Mouse (Mus musculus) liver (tissue): ENCODE measurements around the gene Tpx2.

ENCODE experiments used
- DNase-seq: peaks from one replicate; pipeline ENCODE4 v3.0.0-alpha.2; 2020; ENCODE audit warnings: mixed read lengths

Tpx2 gene

GRCm38 (mm10) chr2:152821023-152821422 lies 26.7 kb upstream of the Tpx2 start:
- DNase-seq = no peak

- no peak for DNase-seq
Measured at GRCm38 (mm10) chr2:152821566-152821965, 26.2 kb upstream of the Tpx2 start.

DNA sequence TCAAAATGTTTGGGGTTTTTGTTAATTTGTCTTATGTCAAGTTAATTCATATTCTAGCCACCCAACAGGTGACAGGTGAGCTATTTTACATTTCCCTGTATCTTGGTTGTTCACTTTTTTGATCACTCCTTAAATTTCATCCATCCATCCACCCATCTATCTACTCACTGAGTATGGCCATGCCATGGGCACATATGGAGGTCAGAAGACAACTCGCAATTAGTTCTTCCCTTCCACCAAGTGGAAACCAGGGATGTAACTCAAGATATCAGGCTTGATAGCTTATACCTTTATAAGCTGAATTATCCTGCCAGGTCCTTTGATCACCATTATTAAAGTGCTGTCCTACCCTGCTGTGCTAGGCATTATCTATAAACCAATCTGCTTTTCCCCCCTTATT lies 24.0 kb upstream of the Tpx2 start:
- no peak for DNase-seq

- DNase-seq = peak; percentile 63
Measured at GRCm38 (mm10) chr2:152824438-152825167, 23.2 kb upstream of the Tpx2 start.

- DNase-seq = no peak
Measured at GRCm38 (mm10) chr2:152825168-152825697, 22.5 kb upstream of the Tpx2 start.

GRCm38 (mm10) chr2:152825713-152826112 lies 22.1 kb upstream of the Tpx2 start:
- DNase-seq = no peak

GRCm38 (mm10) chr2:152826481-152826880 lies 21.3 kb upstream of the Tpx2 start:
- no peak for DNase-seq

- no peak for DNase-seq
Measured at GRCm38 (mm10) chr2:152827321-152828010, 20.3 kb upstream of the Tpx2 start.

GRCm38 (mm10) chr2:152828011-152828370 lies 19.8 kb upstream of the Tpx2 start:
- no peak for DNase-seq

- DNase-seq = no peak
Measured at GRCm38 (mm10) chr2:152828532-152828931, 19.2 kb upstream of the Tpx2 start.

- DNase-seq = peak; percentile 65
Measured at GRCm38 (mm10) chr2:152829367-152829881, 18.3 kb upstream of the Tpx2 start.

DNA sequence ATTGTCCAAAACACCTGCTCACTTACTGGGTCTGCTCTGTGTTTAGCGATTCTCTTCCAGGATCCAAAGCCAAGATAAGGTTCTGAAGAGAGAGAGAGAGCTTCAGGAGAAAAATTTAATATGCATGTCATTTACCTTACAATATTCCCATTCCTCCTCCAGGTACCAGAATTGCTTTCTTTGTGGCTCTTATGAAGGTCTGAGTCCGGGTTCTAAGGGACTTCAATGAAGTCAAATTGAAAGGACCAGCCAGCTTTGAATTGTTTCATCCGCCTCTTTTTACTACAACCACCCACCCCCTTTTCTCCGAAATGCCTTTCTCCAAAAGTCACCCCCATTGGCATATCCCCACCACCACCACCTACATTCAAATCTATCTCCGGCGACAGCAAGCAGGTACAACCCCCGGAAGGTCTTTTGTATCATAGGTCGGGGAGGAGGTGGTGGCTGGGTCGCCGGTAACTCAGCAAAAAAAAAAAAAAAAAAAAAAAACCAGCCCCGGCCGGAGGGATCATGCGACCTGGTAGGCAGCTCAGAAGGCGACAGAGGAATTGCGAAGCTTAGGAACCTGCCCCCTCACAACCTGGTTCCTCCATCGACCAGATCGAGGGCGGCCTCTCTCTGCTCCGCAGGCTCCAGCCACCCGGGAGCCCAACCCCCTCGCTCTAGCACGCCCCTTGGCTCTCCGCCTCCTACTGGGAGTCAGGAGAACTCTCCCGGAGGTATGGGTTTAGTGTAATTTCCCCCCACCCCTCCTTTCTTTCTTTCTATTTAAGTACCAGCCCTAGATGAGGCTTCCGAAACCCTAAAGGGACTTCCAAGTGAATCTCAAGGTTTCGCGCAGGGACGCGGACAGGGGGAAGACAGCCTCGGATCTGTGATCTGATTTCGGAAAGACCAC lies 17.5 kb upstream of the Tpx2 start:
- DNase-seq = peak; percentile 95

DNA sequence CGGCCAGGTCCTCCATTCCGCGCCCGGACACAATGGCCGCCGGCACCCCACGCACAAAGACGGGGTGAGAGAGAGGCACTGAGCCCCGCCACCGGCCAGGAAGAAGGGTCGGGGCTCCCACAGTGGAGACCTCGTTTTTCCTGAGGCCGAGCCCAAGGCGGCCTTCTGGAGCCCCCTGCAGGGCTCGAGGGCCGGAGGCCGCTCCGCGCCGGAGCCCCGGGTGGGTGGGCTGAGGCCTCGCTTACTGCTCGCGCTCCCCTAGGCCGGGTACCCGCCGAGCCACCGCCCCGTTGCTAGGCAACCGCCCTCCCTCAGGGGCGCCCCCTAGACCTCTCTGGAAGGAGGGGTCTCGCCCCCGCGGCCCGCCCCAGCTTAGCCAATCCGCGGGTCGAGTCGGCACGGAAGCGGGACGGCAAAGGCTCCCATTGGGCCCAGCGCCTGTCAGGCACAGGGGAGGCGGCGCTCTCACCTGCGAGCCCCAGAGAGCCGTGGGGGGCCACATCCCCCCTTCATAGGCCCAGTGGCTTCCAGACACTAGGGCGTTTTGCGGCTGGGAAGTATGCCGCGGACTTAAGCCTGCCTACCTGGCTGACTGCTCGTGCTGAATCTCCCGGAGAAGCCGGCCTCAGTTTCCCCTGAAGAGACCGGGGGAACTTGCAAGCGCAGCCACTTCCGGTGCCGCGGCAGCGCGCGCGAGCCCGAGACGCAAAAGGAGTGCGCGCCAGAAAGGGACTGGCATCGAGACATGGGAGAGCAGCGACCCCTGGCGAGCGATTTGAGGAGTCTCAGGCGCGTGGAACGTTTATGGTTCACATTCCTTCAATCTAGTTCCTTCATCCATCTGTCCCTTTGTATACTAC lies 16.5 kb upstream of the Tpx2 start, which contains the start of gene Bcl2l1:
Bcl2l1 (minus strand) TSS at position 710 of the 860 bp plus-strand sequence.
- DNase-seq = peak; percentile 98

DNA sequence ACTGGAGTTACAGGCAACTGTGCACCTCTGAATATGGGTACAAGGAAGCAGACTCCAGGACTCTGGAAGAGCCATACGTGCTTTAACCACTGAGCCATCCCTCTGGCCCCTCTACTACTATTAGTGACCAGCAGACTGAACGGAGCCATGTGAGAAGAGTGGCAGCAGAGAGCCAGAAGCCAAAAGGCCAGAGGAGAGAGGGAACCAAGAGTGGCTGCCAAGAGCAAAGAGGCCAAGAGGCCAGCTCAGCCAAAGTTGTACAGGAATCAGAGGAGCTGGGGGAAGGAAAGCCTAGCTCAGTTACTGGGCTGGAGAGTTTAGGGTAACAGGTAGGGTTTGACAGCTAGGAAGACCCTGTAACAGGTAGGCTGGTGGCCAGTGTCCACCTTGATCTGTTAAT lies 8.5 kb upstream of the Tpx2 start:
- no peak for DNase-seq

GRCm38 (mm10) chr2:152842741-152843140 lies 5.0 kb upstream of the Tpx2 start:
- no peak for DNase-seq

DNA sequence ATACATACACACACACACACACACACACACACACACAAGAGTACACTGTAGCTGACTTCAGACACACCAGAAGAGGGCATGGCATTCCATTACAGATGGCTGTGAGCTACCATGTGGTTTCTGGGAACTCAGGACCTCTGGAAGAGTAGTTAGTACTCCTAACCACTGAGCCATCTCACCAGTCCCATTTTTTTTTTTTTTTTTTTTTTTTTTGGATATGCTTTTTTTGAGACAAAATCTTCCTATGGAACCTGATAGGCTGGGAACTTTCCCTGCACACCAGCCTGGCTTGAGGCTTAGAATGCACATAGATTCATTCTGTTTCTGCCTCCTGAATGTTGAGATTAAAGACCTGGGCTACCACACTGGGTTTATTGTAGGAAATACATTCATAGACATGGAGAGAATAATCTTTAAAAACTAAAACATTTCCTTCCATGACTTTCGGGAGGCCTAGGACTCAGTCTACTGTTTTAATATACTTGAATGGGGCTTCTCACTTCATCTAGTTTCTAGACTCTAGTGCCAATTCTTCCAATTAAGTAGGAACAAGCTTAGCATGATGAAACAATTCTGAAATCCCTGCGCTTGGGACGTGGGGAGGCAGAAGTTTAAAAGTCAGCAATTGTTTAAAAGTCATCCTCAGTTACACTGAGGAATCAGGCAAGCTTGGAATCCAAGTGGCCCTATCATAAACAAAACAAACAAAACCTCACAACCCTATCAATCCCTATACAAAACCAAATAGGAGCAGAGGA lies 528 bp upstream of the Tpx2 start:
- DNase-seq = no peak

DNA sequence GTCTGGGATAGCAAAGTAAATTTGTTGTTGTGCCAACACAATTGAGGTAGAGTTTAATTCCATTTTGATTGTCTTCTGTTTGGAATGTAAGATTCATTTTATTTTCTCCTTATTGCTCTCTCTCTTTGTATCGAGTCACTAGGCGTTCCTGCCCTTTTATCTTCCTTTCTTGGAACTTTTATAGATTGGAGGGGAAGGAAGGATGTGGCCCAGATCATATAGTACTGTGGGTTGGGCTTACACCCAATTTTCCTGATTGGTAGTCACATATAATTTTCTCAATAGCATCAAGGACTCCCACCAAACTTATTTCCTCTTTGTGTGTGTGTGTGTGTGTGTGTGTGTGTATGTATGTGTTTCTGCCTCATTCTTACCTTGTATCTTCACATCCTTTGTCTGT lies 702 bp downstream of the Tpx2 start:
- no peak for DNase-seq

DNA sequence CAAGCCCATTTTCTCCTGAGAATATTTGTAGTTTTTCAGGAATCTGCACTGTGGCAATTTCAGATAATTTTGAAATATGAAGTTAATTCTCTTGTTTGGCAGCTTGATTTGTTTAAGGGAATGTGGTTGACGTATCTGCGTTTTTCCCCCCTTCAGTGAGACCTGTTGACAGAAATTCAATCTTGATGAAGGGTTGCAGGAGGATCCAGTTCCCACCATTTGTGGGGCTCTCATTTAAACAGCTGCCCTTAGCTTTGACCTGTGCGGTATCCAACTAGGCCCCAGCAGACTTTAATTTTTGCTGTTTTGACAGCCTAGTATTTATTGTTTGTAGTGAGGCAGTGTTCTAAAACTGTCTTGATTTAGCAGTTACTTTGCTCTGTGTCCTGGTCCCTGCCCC lies 11.7 kb downstream of the Tpx2 start:
- DNase-seq = no peak

DNA sequence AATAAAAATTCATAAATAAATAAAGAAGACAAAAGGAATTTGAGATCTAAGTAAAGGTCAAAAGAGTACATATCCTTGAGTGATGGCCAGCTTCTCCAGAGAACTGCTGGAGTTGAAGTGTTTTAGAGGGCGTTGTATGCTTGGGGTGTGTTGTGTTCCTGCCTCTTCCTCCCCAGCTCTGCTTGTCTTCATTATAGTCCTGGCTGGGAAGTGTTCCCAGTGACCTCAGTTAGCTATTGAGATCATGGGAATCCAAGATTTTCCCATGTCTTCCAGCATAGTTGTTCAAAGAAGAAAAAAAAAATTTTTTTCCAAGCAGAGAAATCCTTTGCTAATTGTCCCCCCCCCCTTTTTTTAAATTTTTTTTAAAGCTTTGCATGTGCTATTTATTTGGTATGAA lies 14.1 kb downstream of the Tpx2 start:
- no peak for DNase-seq

DNA sequence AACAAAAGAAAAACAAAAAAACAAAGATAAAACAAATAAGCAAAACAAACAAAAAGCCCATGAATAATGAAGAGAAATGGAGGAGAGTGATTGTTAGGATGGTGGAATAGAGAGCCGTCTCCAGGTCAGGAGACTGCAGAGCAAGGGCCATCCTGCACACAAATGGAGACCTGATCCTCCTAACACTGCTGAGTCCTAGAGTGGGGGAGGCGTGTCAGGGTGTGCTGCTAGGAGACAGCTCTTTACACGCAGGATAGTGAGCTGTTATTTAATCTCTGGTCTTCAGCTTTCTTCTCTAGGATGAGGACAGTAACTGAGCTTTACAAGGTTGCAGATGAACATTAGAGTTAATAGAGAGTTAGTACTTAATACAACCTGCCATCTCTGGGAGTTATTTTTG lies 14.9 kb downstream of the Tpx2 start:
- DNase-seq = no peak

GRCm38 (mm10) chr2:152863346-152863745 lies 15.6 kb downstream of the Tpx2 start:
- DNase-seq = no peak
